Mouse (Mus musculus) erythroblast, embryonic 14.5 days (primary cell): Measurements from ENCODE around the gene Nupl2.

Source experiments
- GATA1 ChIP-seq: IDR thresholded peaks from 2 replicates; pipeline ENCODE4 v1.6.1; 2012; ENCODE audit warnings: low read length, inconsistent platforms, mixed read lengths
- TAL1 ChIP-seq: IDR thresholded peaks from 3 replicates; pipeline ENCODE4 v1.6.1; 2012; ENCODE audit warnings: low read length, inconsistent platforms, mixed read lengths

GRCm38 (mm10) chr5:24172092-24172491 is 7.3 kb downstream of the Nupl2 start:
- TF ChIP-seq TAL1, result no peak
- no peak for TF ChIP-seq GATA1
